Mouse (Mus musculus) frontal cortex, postnatal 14 days (tissue): Measurements from ENCODE around the gene Slc25a36.

Source experiments
- DNase-seq, 2 experiments: peaks; one replicate each; pipeline ENCODE4 v3.0.0; 2022; ENCODE audit warnings: low spot score in 2 of 2

Slc25a36 gene

GRCm38 (mm10) chr9:97111506-97111905 lies 549 bp upstream of the Slc25a36 start:
- no peak for DNase-seq

DNA sequence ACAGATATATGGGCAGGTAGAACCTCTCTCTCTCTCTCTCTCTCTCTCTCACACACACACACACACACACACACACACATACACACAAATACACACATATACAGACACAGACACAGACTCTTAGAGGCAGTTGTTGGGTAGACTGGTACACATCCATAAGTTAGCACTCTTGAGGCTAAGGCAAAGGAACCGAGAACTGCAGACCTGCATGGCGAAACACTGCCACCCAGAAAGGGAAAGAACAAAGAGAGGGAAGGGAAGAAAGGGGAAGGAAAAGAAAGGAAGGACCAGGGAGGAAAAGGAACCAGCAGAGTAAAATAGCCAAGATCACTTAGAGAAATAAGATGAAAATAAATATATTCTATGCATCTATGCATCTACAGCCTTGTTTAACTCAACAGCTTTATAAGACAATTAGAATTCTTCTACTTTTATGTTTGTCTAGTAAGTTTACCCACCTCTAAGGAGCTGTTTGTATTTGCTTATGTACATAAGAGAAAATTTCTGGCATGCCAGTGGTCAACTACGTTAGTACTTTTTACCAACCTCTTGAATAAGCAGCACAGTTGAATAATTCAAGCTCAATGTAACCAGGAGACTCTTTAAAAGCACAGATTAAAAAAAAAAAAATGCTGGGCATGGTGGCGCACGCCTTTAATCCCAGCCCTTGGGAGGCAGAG lies 4.3 kb downstream of the Slc25a36 start:
- no peak for DNase-seq

GRCm38 (mm10) chr9:97105400-97105985 lies 5.5 kb downstream of the Slc25a36 start:
- no peak for DNase-seq

GRCm38 (mm10) chr9:97103376-97104061 lies 7.4 kb downstream of the Slc25a36 start:
- DNase-seq, result no peak

GRCm38 (mm10) chr9:97098985-97099384 lies 12.0 kb downstream of the Slc25a36 start:
- DNase-seq, result no peak

- DNase-seq, result no peak
Observed at GRCm38 (mm10) chr9:97096180-97096579, 14.8 kb downstream of the Slc25a36 start.

- DNase-seq, result no peak
Observed at GRCm38 (mm10) chr9:97087850-97088249, 23.1 kb downstream of the Slc25a36 start.

GRCm38 (mm10) chr9:97084628-97085027 lies 26.3 kb downstream of the Slc25a36 start:
- DNase-seq, result no peak

DNA sequence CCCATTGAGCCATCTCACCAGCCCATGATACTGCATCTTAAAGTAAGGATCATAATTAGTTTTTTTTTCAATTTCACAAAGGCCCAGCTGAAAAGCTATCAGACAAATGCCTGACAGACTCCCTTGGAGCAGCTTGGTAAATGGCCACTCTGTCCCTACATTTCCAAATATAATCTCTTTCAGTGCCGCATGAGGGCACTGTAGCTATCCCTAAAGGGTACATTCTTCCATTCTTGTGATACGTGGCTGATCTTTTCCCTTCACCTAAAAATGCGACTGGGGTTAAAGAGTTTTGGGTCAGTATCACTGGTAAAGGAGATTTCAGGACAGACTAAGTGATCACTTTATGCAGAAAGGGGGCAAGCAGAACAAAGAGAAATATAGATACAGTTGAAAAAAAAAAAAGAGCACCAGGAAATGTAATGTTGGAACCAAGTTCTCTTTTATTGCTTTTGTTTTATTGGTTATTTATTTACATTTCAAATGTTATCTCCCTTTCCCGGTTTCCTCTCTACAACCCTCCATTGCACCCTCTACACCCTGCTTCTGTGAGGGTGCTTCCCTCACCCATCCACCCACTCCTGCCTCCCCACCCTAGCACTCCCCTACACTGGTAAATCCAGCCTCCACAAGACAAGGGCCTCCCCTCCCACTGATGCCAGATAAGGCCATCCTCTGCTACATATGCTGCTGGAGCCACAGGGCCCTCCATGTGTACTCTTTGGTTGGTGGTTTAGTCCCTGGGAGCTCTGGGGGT lies 29.7 kb downstream of the Slc25a36 start:
- no peak for DNase-seq

DNA sequence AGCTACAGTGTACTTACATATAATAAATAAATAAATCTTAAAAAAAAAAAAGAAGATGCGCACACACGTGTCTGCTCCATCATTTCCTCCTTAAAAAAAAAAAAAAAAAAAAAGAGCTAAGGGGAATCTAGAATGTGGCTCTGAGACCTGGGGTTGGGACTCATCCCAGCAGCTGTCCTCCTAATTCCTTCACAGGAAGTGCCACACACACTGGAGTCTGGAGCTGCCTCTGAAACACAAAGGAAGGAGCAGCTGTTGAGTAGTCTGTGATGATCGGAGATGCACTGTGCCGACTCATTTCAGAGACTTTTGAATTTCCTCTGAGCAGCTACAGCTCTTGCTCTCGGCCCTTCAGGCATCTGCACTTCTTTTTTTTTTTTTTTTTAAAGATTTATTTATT lies 41.0 kb downstream of the Slc25a36 start:
- no peak for DNase-seq

DNA sequence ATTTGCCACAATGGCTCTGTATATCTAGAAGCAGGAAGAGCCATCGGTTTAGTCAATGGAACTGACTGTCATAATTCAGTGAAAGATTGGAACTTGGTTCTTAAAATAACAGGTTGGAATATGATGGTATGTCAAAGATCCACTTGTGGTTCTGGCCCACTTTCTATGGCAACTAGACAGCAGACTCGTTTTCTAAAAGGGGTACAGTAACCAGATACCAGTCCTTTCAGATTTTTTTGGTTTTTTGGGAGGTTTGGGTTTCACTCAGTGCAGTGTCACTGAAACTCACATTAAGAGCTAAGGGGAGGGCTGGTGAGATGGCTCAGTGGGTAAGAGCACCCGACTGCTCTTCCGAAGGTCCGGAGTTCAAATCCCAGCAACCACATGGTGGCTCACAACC lies 41.5 kb downstream of the Slc25a36 start:
- DNase-seq, result no peak

DNA sequence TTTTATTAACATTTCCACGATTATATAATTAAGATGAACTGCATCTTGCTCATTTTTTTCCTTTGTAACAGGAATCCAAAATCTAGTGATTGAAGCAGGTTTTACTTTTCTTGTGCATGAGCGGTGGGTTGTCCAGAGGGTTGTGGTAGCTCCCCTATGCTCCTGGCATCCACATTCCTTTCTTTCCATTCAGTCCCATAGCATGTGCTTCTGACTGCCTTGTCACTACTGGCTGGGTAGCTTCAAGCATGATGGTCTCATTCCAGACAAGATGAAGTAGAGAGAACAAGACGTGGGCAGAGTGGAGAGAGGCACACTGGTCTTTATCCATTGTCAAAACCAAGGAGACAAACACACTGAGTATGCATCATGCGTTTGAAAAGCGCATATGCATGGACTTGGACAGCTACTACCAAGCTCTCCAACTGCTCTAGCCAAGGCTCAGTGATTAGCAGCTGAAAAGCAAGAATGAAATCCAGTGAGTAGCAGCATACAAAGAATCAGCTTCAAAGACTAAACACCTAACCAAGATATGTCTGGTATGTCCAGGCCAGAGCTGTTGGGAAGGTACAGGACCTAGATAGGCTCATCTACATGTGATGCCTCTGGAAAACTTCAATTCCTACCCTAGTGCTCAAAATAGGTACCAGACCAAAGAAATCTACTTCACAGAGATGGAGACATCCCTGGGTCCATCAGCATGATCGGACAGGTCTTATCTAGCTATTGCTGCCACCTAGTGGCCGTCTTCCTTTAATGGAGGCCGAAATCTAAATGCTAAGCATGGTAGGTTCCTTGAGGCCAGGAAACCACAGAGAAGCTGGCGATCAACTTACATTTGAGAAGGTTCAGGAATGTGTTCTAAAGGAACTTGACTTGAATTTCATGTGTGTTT lies 42.5 kb downstream of the Slc25a36 start:
- DNase-seq, result peak; percentile 56 to 83

- DNase-seq, result no peak
Observed at GRCm38 (mm10) chr9:97067761-97068160, 43.2 kb downstream of the Slc25a36 start.

- DNase-seq, result no peak
Observed at GRCm38 (mm10) chr9:97065885-97066284, 45.1 kb downstream of the Slc25a36 start.

DNA sequence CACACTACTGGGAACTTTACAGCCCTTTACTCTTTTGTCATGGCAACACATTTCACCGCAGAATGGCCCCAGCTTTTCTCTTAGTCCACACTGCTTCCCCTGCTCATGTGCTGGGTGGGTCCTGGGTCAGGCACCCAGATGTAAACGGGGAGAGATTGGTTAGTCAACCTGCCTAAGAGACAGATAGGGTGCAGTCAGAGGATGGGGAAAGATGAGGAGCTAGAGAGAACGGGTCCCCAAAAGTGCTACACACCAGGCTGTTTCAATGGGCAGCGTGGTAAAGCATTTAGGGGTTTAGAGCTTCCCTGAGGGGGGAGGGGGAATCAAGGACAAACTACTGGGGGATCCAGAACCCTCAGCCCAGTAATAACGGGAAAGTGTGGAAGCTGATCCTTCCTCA lies 45.7 kb downstream of the Slc25a36 start:
- no peak for DNase-seq

GRCm38 (mm10) chr9:97064161-97064560 lies 46.8 kb downstream of the Slc25a36 start:
- DNase-seq, result no peak

DNA sequence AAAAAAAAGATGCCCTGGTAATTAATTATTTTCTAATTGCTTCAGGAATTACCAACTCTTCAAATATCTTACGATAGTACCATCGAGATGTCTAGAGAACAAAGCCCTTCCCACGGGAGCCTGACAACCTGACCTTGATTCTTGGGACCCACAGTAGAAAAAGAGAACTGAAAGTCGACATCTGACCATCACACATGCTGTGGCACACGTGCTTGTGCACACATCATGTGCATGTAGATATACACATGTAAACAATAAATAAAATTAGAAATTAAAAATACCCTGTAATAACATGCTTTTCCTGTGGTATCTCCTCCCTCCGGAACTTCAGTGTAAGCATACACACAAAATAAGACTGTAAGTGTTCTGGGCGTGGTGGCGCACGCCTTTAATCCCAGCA lies 49.3 kb downstream of the Slc25a36 start:
- no peak for DNase-seq

DNA sequence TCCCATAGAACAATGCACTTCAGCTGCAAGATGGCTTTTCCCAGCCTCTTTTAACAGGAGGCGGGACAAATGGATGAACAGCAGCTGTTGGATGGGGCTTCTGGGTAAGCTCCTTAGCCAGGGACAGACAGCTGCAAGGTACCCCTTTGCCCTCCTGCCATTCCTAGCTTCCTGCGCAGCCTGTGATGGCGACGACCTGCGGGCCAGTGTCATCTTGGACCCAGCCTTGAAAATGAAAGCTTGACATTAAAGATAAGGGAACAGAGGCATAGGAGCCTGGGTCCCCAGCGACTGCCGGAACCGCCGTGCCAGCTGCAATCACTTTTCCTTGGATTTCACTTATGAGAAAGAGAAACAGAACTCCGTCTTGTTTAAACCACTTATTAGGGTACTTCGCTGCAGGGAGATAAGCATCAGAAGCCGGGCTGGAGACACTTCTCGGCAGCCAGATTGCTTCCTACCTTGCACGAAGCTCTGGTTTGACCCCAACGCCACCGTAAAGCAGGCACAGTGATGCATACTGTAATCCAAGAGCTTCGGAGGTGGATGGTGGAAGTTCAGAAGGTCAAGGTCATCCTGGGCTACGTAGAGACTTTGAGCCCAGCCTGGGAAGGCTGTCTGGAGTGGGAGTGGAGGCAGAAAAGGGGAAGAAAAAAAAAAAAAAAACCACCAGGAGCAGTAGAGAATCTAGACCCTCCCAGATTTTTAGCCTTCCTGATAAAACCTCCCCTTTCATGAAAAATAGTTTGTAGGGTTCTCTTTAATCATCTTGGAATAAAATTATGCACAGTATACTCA lies 54.2 kb downstream of the Slc25a36 start:
- DNase-seq, result no peak

- no peak for DNase-seq
Observed at GRCm38 (mm10) chr9:97055906-97056305, 55.1 kb downstream of the Slc25a36 start.

GRCm38 (mm10) chr9:97051176-97051575 lies 59.8 kb downstream of the Slc25a36 start:
- no peak for DNase-seq

- DNase-seq, result no peak
Observed at GRCm38 (mm10) chr9:97046240-97046639, 64.7 kb downstream of the Slc25a36 start.
